Mouse (Mus musculus) midbrain, embryonic 11.5 days (tissue): ENCODE measurements around the gene Crat. TPM values are rescaled to one million over a fixed set of nuclear protein-coding genes. Genes with fewer than 3 reads are reported as not detected.
A peak's percentile ranks its signal among the peaks of the same experiment; 100 is the strongest.

Experiments
- ATAC-seq: fragments of 200-750 bp; cut with Nextera tagmentation; 2 replicates; pipeline ENCODE4 v1.8.0; 2017; ENCODE audit warnings: moderate TSS enrichment, moderate library complexity; ENCODE audit not compliant: low FRiP score
- DNase-seq: peaks from one replicate; pipeline ENCODE4 v3.0.0; 2015; ENCODE audit warnings: low spot score; ENCODE audit errors: missing footprints
- H3K27ac ChIP-seq: fragments of 300-500 bp; sonication (generic); 2 replicates; pipeline ENCODE4 v1.5.1; 2014; ENCODE audit warnings: low read depth, low read length
- H3K27me3 ChIP-seq: fragments of 300-500 bp; sonication (generic); 2 replicates; pipeline ENCODE4 v1.6.1; 2014; ENCODE audit warnings: mild to moderate bottlenecking, low read length, moderate library complexity, mixed read lengths; ENCODE audit not compliant: control insufficient read depth, insufficient read depth
- H3K36me3 ChIP-seq: fragments of 300-500 bp; sonication (generic); 2 replicates; pipeline ENCODE4 v1.6.1; 2014; ENCODE audit warnings: mild to moderate bottlenecking, low read length, moderate library complexity, mixed read lengths; ENCODE audit not compliant: control insufficient read depth, insufficient read depth
- H3K4me1 ChIP-seq: fragments of 300-500 bp; sonication (generic); 2 replicates; pipeline ENCODE4 v1.6.1; 2014; ENCODE audit warnings: low read length; ENCODE audit not compliant: control insufficient read depth, insufficient read depth
- H3K4me2 ChIP-seq: fragments of 300-500 bp; sonication (generic); 2 replicates; pipeline ENCODE4 v1.6.1; 2014; ENCODE audit warnings: mild to moderate bottlenecking, moderate library complexity
- H3K4me3 ChIP-seq: fragments of 300-500 bp; sonication (generic); 2 replicates; pipeline ENCODE4 v1.5.1; 2014; ENCODE audit warnings: low read depth, low read length
- H3K9ac ChIP-seq: fragments of 300-500 bp; sonication (generic); 2 replicates; pipeline ENCODE4 v1.6.1; 2014; ENCODE audit warnings: low read length
- H3K9me3 ChIP-seq: fragments of 300-500 bp; sonication (generic); 2 replicates; pipeline ENCODE4 v1.6.1; 2016; ENCODE audit warnings: low read length; ENCODE audit not compliant: control insufficient read depth
- WGBS: fragments of 180-500 bp; shearing (Covaris S2); extraction: QIAGEN DNeasy Blood & Tissue Kit; methylation state at CpG from one replicate; pipeline ENCODE4 v1.1.7; 2014; 5-methylcytosine and 5-hydroxymethylcytosine counted together
- polyA plus RNA-seq: library from polyadenylated mRNA; unstranded; fragments of >200 nt; fragmentation: Nextera tagmentation; extraction: Ambion mirVana; gene quantifications from 2 replicates; pipeline ENCODE4 v1.2.1, GENCODE M21; 2014

Crat gene
- polyA plus RNA-seq, 1 experiment from 2014 or later, result 23.7 TPM

DNA sequence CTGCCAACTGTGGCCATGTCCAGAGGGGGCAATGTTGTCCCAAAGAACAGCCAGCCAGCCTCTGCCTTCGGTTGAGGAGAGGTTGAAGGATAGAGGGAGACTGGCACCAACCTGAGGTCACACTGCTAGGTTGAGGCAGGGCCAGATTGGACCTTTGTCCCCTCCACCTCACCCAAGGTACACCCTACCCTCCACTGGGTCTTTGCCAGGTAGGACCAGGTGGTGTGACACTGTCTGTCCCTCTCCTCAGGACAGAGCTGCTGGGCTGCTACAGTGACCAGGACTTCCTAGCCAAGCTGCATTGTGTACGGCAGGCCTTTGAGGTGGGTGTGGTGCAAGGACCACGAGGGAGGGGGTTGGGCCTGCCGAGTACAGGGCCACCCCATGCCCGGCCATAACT lies 37.9 kb downstream of the Crat start:
- 82% methylated on average over 5 of the region's 5 CpGs for WGBS
- Histone ChIP-seq H3K9me3 (no peaks in the 10 kb centered on the region), H3K36me3 (peaks cover 22% of the 10 kb centered on the region), H3K9ac (no peak overlapping the region), H3K4me1 (no peaks in the 10 kb centered on the region), H3K4me2 (no peak overlapping the region), H3K27me3 (no peaks in the 10 kb centered on the region), H3K4me3 (no peak overlapping the region), H3K27ac (no peak overlapping the region)
- ATAC-seq (no peak), DNase-seq (no peak)

GRCm38 (mm10) chr2:30375893-30376292 lies 39.7 kb downstream of the Crat start:
- H3K4me3 ChIP-seq, result no peak overlapping the region
- no peaks in the 10 kb centered on the region for H3K27me3 ChIP-seq
- H3K4me2 ChIP-seq, result no peak overlapping the region
- H3K27ac ChIP-seq, result no peak overlapping the region
- DNase-seq (no peak), ATAC-seq (no peak)
- no peaks in the 10 kb centered on the region for H3K9me3 ChIP-seq
- WGBS, result 89% methylated on average over 10 of the region's 10 CpGs
- peaks cover 33% of the 10 kb centered on the region for H3K36me3 ChIP-seq
- H3K9ac ChIP-seq, result no peak overlapping the region
- no peaks in the 10 kb centered on the region for H3K4me1 ChIP-seq

- no peak overlapping the region for H3K4me2 ChIP-seq
- H3K27me3 ChIP-seq, result no peaks in the 10 kb centered on the region
- H3K9me3 ChIP-seq, result no peaks in the 10 kb centered on the region
- ATAC-seq (no peak), DNase-seq (no peak)
- no peak overlapping the region for H3K4me3 ChIP-seq
- H3K9ac ChIP-seq, result no peak overlapping the region
- no peak overlapping the region for H3K27ac ChIP-seq
- no peaks in the 10 kb centered on the region for H3K4me1 ChIP-seq
- 98% methylated on average over 5 of the region's 5 CpGs for WGBS
- H3K36me3 ChIP-seq, result peaks cover 39% of the 10 kb centered on the region
Observed at GRCm38 (mm10) chr2:30372726-30373125, 42.9 kb downstream of the Crat start.

GRCm38 (mm10) chr2:30371544-30371943 lies 44.1 kb downstream of the Crat start:
- ATAC-seq, result no peak
- H3K36me3 ChIP-seq, result peaks cover 42% of the 10 kb centered on the region
- no peak overlapping the region for H3K4me3 ChIP-seq
- DNase-seq, result no peak
- WGBS, result 96% methylated on average over 8 of the region's 8 CpGs
- no peak overlapping the region for H3K9ac ChIP-seq
- no peak overlapping the region for H3K4me2 ChIP-seq
- no peaks in the 10 kb centered on the region for H3K27me3 ChIP-seq
- H3K4me1 ChIP-seq, result no peaks in the 10 kb centered on the region
- H3K9me3 ChIP-seq, result no peaks in the 10 kb centered on the region
- no peak overlapping the region for H3K27ac ChIP-seq

- Histone ChIP-seq H3K4me1 (peaks cover 9% of the 10 kb centered on the region), H3K27ac (no peak overlapping the region), H3K27me3 (no peaks in the 10 kb centered on the region), H3K9ac (no peak overlapping the region), H3K4me3 (no peak overlapping the region), H3K9me3 (no peaks in the 10 kb centered on the region), H3K4me2 (no peak overlapping the region), H3K36me3 (peaks cover 17% of the 10 kb centered on the region)
- DNase-seq (no peak), ATAC-seq (no peak)
- 80% methylated on average over 5 of the region's 5 CpGs for WGBS
Observed at GRCm38 (mm10) chr2:30366203-30366602, 49.4 kb downstream of the Crat start.

DNA sequence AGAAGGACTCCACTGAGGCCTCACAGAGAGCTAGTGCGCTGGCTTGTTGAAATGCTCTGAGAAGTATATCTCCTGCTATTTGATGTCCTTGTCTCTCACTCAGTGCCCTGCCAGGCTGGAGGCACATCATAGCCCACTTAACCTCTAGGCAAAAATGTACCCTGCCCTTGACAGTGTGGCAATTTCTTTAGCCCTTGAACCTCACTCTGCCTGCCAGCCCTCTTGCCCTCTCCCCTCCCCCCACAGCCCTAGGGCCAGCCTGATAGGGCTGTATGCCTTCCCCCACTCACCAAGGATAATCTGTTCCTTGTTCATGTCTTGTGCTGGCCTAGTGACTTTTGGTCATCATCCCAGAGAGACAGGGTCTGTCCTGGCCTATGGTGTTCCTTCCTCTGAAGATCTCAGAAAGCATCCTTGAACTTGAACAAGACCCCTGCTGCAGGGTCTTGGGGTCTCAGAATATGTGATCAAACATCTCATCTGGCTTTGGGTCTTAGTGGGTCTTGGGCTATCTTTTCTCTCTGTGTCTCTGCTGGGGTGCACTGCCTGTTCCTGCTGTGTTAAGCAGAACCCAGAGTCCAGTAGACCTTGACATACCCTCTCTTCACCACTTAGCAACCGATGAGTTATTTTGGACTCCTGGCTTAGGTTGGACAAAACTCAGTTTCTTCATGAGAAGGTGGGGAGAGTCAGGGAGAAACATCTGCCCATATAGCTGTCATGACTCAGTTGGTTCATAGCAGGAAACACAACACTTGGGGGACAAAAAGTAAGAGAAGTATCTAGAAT lies 50.1 kb downstream of the Crat start:
- no peaks in the 10 kb centered on the region for H3K27me3 ChIP-seq
- H3K4me3 ChIP-seq, result peak overlapping the region; percentile 94
- WGBS, result 90% methylated on average over 2 of the region's 2 CpGs
- H3K4me1 ChIP-seq, result peaks cover 9% of the 10 kb centered on the region
- H3K4me2 ChIP-seq, result peak overlapping the region; percentile 79
- DNase-seq (no peak), ATAC-seq (no peak)
- no peaks in the 10 kb centered on the region for H3K9me3 ChIP-seq
- no peak overlapping the region for H3K27ac ChIP-seq
- H3K36me3 ChIP-seq, result peaks cover 15% of the 10 kb centered on the region; the same call in 1 of the 2 replicates
- H3K9ac ChIP-seq, result peak overlapping the region; percentile 90; the same call in 1 of the 2 replicates

DNA sequence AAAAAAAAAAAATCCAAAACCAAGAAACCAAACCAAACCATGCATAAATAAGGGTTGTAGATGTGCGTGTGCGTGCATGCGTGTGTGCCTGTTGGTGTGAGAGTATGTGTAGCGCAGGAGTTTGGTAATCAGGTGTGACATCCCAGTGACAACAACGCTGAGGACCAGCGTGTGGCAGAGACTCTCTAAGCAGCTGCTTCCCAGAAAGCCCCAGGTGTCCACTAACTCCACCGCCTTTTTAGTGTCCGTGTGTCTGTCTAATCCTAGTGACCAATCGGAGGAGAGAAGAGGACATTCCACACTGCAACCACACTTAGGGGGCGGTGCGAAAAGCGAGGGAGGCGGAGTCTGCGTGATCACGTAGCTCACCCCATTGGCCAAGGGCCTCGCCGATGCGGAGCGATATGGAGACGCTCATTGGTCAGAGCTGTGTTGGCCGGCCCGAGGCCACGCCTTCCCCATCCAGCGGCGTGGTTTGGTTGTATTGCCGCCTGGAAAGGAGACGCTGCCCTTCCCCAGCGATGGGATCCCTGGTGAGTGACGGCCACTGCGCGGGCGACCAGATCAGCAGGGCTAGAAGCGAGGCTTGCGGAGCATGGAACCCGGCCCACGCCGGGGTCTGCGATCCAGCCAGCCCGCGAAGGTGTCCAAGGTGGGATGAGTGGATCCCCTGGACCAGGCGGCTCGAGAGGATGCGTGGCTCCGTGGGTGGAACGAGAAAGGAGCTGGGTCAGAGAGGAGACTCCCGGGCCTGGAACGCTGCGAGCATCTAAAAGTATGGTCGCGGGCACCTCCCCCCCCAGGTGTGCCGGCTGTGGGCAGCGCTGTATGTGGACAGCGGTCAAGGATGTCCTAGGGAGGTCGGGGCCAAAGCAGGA lies 51.6 kb downstream of the Crat start, which contains the start of gene Miga2:
TSS of gene Miga2 (plus strand) at position 461 of the 878 bp plus-strand sequence.
- H3K4me2 ChIP-seq, result peak within 1 kb of the TSS; percentile 79

GRCm38 (mm10) chr2:30362865-30363264 lies 52.7 kb downstream of the Crat start:
- Histone ChIP-seq H3K9me3 (no peaks in the 10 kb centered on the region), H3K27ac (no peak overlapping the region), H3K36me3 (peaks cover 5% of the 10 kb centered on the region; the same call in 1 of the 2 replicates), H3K4me1 (peaks cover 19% of the 10 kb centered on the region), H3K9ac (no peak overlapping the region), H3K4me2 (no peak overlapping the region), H3K27me3 (no peaks in the 10 kb centered on the region), H3K4me3 (no peak overlapping the region)
- WGBS, result 77% methylated on average over 5 of the region's 5 CpGs
- ATAC-seq (no peak), DNase-seq (no peak)

More for the DNA sequence above, 51.6 kb downstream of the Crat start, which contains the start of gene Miga2:
- under 1% methylated on average over 54 of the region's 54 CpGs for WGBS
- peaks cover 10% of the 10 kb centered on the region; the same call in 1 of the 2 replicates for H3K36me3 ChIP-seq
- H3K4me3 ChIP-seq, result peak within 1 kb of the TSS; percentile 94
- peaks cover 9% of the 10 kb centered on the region for H3K4me1 ChIP-seq
- no peaks in the 10 kb centered on the region for H3K9me3 ChIP-seq
- DNase-seq (peak; percentile 100), ATAC-seq (peak; percentile 99)
- no peaks in the 10 kb centered on the region for H3K27me3 ChIP-seq
- peak within 1 kb of the TSS; percentile 57; the same call in 1 of the 2 replicates for H3K27ac ChIP-seq
- H3K9ac ChIP-seq, result peak within 1 kb of the TSS; percentile 90

GRCm38 (mm10) chr2:30360626-30361025 lies 55.0 kb downstream of the Crat start:
- no peak for DNase-seq
- H3K27me3 ChIP-seq, result no peaks in the 10 kb centered on the region
- no peak overlapping the region for H3K4me3 ChIP-seq
- H3K9me3 ChIP-seq, result no peaks in the 10 kb centered on the region
- no peak for ATAC-seq
- H3K4me1 ChIP-seq, result peaks cover 22% of the 10 kb centered on the region
- no peak overlapping the region for H3K4me2 ChIP-seq
- WGBS, result 78% methylated on average over 10 of the region's 10 CpGs
- H3K27ac ChIP-seq, result no peak overlapping the region
- no peaks in the 10 kb centered on the region for H3K36me3 ChIP-seq
- no peak overlapping the region for H3K9ac ChIP-seq
